Mouse (Mus musculus) thymus, adult 2 months (tissue): ENCODE data around the gene Nxpe3. TPM values are rescaled to one million over a fixed set of nuclear protein-coding genes. Genes with fewer than 3 reads are reported as not detected.
A peak's percentile ranks its signal among the peaks of the same experiment; 100 is the strongest.

Source experiments
- DNase-seq: peaks from one replicate; pipeline ENCODE4 v3.0.0; 2021
- H3K27ac ChIP-seq: fragments of 200-500 bp; 2 replicates; pipeline ENCODE4 v1.5.1; 2012; ENCODE audit warnings: low read length, control low read depth; ENCODE audit not compliant: control insufficient read depth, insufficient read depth
- H3K27me3 ChIP-seq: fragments of 200-500 bp; 2 replicates; pipeline ENCODE4 v1.6.1; 2012; ENCODE audit warnings: mild to moderate bottlenecking, low read length, moderate library complexity, mixed read lengths; ENCODE audit not compliant: control insufficient read depth, insufficient read depth
- H3K36me3 ChIP-seq: fragments of 200-500 bp; 2 replicates; pipeline ENCODE4 v1.6.1; 2012; ENCODE audit warnings: mild to moderate bottlenecking, low read length, moderate library complexity; ENCODE audit not compliant: control insufficient read depth, insufficient read depth
- H3K4me1 ChIP-seq: fragments of 200-500 bp; replicated peaks from 2 replicates; pipeline ENCODE4 v1.6.1; 2012; ENCODE audit warnings: low read length; ENCODE audit not compliant: control insufficient read depth, insufficient read depth
- H3K4me3 ChIP-seq: fragments of 200-500 bp; 2 replicates; pipeline ENCODE4 v1.5.1; 2012; ENCODE audit warnings: mild to moderate bottlenecking, low read length, control low read depth, moderate library complexity; ENCODE audit not compliant: control insufficient read depth, insufficient read depth
- CTCF ChIP-seq: fragments of 200-500 bp; IDR thresholded peaks from 2 replicates; pipeline ENCODE4 v1.5.1; 2012; ENCODE audit warnings: mild to moderate bottlenecking, control low read depth, low read length, moderate library complexity, borderline replicate concordance; ENCODE audit not compliant: control insufficient read depth, poor library complexity, insufficient read depth; ENCODE audit errors: extremely low read depth
- POLR2A ChIP-seq: fragments of 200-500 bp; IDR thresholded peaks from 2 replicates; pipeline ENCODE4 v1.6.1; 2012; ENCODE audit warnings: mild to moderate bottlenecking, low read length, control low read depth, moderate library complexity; ENCODE audit not compliant: control insufficient read depth, poor library complexity, insufficient read depth; ENCODE audit errors: extremely low read depth
- WGBS: fragments of 180-500 bp; shearing (Covaris S2); methylation state at CpG from one replicate; pipeline ENCODE4 v1.1.7; 2018; 5-methylcytosine and 5-hydroxymethylcytosine counted together
- polyA plus RNA-seq: library from polyadenylated mRNA; depleted of rRNA; stranded (reverse); fragments of >200 nt; gene quantifications from 2 replicates; pipeline ENCODE4 v1.2.3, GENCODE M21; 2012

Nxpe3 gene
- polyA plus RNA-seq, 1 experiment = 5.2 TPM

GRCm38 (mm10) chr16:55901839-55902756 is 7.0 kb upstream of the Nxpe3 start:
- no peak overlapping the region for H3K27ac ChIP-seq
- WGBS = 87% methylated on average over 14 of the region's 14 CpGs
- H3K27me3 ChIP-seq = no peaks in the 10 kb centered on the region
- H3K4me1 ChIP-seq = no peaks in the 10 kb centered on the region; the same call in 1 of the 2 replicates
- H3K4me3 ChIP-seq = no peak overlapping the region
- no peak for TF ChIP-seq POLR2A
- no peak for TF ChIP-seq CTCF
- DNase-seq = no peak
- H3K36me3 ChIP-seq = peaks cover 32% of the 10 kb centered on the region

GRCm38 (mm10) chr16:55898385-55899002 is 3.4 kb upstream of the Nxpe3 start:
- Histone ChIP-seq H3K27ac (no peak overlapping the region), H3K36me3 (peaks cover 7% of the 10 kb centered on the region; the same call in 1 of the 2 replicates), H3K4me1 (peaks cover 7% of the 10 kb centered on the region), H3K27me3 (no peaks in the 10 kb centered on the region), H3K4me3 (no peak overlapping the region)
- TF ChIP-seq POLR2A = no peak
- no peak for TF ChIP-seq CTCF
- no peak for DNase-seq
- 93% methylated on average over 9 of the region's 9 CpGs for WGBS

GRCm38 (mm10) chr16:55895651-55896095 is 588 bp upstream of the Nxpe3 start:
- peaks cover 4% of the 10 kb centered on the region; the same call in 1 of the 2 replicates for H3K36me3 ChIP-seq
- no peak for DNase-seq
- H3K4me1 ChIP-seq = peaks cover 17% of the 10 kb centered on the region
- TF ChIP-seq POLR2A (no peak), CTCF (no peak)
- H3K27me3 ChIP-seq = no peaks in the 10 kb centered on the region
- H3K4me3 ChIP-seq = peak overlapping the region; percentile 71
- WGBS = 2% methylated on average over 9 of the region's 9 CpGs
- peak overlapping the region; percentile 69 for H3K27ac ChIP-seq

- 3% methylated on average over 4 of the region's 4 CpGs for WGBS
Measured at GRCm38 (mm10) chr16:55894536-55894892, 571 bp downstream of the Nxpe3 start.

GRCm38 (mm10) chr16:55893410-55894107 is 1.5 kb downstream of the Nxpe3 start:
- Histone ChIP-seq H3K36me3 (no peaks in the 10 kb centered on the region), H3K4me1 (peaks cover 18% of the 10 kb centered on the region), H3K4me3 (no peak overlapping the region), H3K27ac (no peak overlapping the region), H3K27me3 (no peaks in the 10 kb centered on the region)
- TF ChIP-seq POLR2A (no peak), CTCF (no peak)
- DNase-seq = no peak
- 75% methylated on average over 8 of the region's 8 CpGs for WGBS

More at GRCm38 (mm10) chr16:55894536-55894892, 571 bp downstream of the Nxpe3 start:
- peaks cover 17% of the 10 kb centered on the region for H3K4me1 ChIP-seq
- peak overlapping the region; percentile 71 for H3K4me3 ChIP-seq
- no peaks in the 10 kb centered on the region for H3K27me3 ChIP-seq
- H3K27ac ChIP-seq = peak overlapping the region; percentile 27; the same call in 1 of the 2 replicates
- peak; percentile 33 for DNase-seq
- TF ChIP-seq CTCF (no peak), POLR2A (no peak)
- H3K36me3 ChIP-seq = no peaks in the 10 kb centered on the region

- no peaks in the 10 kb centered on the region for H3K36me3 ChIP-seq
- H3K4me1 ChIP-seq = peaks cover 26% of the 10 kb centered on the region
- no peak overlapping the region for H3K4me3 ChIP-seq
- DNase-seq = no peak
- 9% methylated on average over 7 of the region's 7 CpGs for WGBS
- no peak for TF ChIP-seq POLR2A
- TF ChIP-seq CTCF = no peak
- peak overlapping the region; percentile 14 for H3K27ac ChIP-seq
- H3K27me3 ChIP-seq = no peaks in the 10 kb centered on the region
Measured at GRCm38 (mm10) chr16:55892484-55892883, 2.6 kb downstream of the Nxpe3 start.
